Mouse (Mus musculus): ENCODE data around the gene Irs3.
"Not testable (repeated sequence)": the region's sequence is repeated elsewhere in the genome, so short reads cannot be mapped to it uniquely, and the experiment has no call there.

Irs3 gene

DNA sequence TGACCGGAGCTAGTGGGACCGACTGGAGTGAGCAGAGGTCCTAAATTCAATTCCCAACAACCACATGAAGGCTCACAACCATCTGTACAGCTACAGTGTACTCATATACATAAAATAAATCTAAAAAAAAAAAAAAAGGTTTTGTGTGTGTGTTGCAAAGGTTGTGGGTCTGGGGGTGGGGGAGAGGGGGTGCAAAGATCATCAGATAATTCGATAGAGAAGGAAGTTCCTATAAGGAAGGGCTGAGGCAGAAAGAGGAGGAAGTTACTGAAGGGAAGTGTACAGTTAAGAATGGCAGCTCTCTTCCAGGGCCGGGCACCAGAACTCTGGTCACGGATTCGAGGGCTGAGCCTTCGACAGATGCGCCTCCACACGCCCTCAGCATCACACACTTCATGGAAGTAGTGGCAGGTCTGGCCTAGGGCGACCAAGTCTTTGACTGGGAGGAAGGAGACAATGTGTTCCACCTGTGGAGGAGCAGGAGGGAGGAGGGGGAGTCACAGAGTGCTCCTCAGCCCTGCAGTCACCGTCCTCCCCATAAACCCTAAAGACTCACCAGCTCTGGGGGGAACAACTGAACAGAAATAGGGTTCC, 21.5 kb downstream of the Irs3 start:
- no peak for DNase-seq (ENCODE audit: low spot score in 2 of 2)

DNA sequence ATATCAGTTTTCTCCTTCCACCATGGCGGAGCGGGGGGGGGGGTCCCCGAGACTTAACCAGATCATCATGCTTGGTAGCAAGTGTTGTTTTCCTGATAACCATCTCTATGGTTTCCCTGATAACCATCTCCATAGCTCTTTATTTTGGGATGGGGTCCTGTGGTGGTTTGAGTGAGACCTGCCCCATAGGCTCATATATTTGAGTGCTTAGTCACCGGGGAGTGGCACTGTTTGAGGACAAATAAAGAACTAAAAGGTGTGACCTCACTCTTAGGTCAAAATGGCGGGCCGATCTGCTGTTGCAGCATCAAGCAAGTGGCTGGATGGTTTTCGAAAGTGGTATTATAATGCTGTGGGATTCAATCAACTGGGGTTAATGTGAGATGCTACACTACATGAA, 30.2 kb downstream of the Irs3 start:
- DNase-seq (ENCODE audit: low spot score in 2 of 2), result no peak

DNA sequence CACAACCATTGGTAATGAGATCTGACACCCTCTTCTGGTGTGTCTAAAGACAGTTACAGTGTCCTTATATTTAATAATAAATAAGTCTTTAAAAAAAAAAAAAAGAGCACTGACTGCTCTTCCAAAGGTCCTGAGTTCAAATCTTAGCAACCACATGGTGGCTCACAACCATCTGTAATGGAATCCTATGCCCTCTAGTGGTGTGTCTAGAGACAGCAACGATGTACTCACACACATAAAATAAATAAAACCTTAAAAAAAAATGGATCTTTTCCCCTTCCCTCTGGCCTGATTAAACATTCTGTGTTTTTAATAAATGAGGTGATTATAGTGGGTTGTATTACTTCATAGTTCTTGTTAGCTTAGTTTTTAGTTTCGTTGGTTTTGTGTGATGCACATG, 30.6 kb downstream of the Irs3 start:
- not testable (repeated sequence) for DNase-seq (ENCODE audit: low spot score in 2 of 2)

DNA sequence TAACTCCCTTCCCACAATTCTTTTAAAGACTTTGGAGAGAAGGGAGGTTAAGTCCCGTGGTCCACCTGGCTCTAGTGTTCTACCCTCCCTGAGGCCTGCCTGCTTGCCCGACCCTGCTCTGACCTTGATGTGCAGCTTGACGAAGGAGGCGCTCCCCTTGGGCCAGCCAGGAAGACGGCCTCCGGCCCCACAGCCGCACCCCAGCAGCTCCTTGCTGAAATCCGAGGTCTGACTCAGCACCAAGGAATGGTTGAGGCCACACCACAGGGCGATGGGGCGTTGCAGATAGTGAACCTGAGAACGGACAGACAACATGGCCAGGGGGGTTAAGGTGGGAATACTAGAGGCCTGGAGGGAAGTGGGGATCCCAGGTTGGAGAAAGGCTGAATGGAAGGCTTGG, 32.0 kb downstream of the Irs3 start, which contains the start of gene Pcolce:
Gene Pcolce (minus strand): TSS at position 235 of the 400 bp plus-strand sequence.
- DNase-seq (ENCODE audit: low spot score in 2 of 2), result peak in 1 of 2 experiments; percentile 45

DNA sequence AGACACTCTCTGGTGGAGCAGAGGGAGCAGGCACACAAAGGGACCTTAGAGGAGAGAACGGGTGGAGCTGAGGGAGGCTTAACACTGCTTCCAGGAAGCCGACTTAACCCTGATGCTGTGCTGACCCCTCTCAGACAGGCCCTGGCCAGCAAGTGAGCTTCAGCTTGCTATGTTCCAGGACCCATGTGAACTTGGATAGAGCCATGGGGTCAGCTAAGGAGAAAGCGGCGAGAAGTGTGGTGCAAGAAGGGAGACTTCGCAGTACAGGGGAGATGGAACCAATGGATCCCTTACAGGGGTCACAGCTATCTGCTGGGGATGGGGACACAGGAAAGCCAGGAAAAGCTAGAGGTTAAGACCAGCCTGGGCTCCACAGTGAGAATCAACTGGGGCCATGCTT, 32.4 kb downstream of the Irs3 start:
- DNase-seq (ENCODE audit: low spot score in 2 of 2), result peak in 1 of 2 experiments; percentile 43

DNA sequence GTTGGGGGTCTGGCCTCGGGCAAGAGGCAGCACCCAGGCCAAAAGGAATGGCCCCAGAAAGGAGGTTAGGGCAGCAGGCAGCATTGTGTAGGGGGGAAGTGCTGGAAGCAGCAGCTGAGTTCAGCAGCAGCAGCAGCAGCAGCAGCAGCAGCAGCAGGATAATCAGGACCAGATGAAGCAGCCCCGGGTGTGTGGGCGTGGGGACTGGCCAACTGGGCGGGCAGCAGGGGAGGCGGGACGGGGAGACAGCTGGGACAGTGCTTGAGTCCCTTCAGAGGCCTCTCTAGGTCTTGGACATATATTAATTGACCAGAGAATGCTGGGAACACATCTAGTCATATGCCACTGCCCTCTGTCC, 34.3 kb downstream of the Irs3 start:
- DNase-seq (ENCODE audit: low spot score in 2 of 2), result peak; percentile 71 to 81

DNA sequence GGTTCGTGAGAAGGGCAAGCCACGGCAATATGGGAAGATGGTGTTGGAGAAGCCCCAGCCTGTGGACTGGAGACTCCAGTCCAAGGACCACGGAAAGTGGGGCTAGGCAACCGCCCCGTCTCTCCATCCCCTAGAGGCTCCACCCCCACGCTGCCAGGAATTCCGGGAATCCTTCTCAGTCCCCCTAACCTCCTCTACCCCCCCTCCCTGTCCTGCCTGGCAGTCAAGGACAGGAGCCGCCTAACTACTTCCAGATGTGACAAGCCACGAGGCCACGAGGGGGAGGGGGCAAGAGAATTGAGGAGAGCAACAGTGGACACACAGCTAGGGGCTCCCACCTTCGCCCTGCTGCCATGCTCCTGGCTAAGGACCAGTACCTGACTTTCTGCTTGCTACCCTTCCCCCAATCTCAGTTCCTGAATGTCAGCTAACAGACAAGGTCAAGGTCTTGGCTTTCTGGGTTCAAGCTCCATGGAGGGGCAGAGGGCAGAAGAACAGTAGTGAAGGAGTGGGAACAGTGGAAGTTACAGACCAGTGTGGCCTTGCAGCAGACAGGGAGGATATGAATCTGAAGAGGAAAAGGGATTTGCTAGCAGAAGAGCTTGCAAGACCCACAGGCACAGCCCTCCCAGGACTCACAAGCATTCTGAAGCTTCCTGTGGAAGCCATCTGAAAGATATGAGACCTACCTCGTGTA, 34.8 kb downstream of the Irs3 start:
- peak; percentile 81 to 86 for DNase-seq (ENCODE audit: low spot score in 2 of 2)

DNA sequence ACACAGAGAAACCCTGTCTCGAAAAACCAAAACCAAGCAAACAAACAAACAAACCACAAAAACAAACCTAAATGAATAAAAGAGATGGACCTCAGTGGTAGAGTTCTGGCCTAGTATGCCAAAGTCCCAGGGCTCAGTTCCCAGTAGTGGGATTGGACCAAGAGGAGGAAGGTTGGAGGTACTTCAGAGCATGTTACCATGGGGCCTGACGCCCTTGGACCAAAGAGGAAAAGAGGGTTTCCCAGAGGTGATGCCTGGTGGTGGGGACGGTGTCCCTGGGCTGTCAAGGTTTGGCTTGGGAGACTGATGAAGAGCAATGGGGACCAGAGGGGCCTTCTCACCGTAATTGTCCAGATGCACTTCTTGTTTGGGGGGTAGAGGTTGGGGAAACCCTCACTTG, 35.5 kb downstream of the Irs3 start:
- DNase-seq (ENCODE audit: low spot score in 2 of 2), result no peak

DNA sequence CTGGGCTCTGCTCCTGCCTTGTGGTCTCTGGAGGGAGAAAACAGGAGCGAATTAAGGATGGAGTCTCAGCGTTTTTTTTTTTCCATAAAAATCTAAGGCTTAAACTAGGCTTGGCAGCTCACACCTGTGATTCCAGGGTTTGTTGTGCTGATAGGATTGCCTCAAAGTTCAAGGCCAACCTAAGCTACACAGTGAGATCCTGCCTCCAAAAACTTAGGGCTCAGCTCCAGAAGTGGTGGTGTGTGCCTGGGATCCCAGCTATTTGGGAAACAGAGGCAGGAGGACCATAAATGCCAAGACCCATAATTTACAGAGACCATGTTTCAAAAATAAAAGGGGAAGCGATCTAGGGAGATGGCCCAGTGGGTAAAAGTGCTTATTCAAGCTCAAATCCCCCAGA, 36.2 kb downstream of the Irs3 start:
- no peak for DNase-seq (ENCODE audit: low spot score in 2 of 2)

DNA sequence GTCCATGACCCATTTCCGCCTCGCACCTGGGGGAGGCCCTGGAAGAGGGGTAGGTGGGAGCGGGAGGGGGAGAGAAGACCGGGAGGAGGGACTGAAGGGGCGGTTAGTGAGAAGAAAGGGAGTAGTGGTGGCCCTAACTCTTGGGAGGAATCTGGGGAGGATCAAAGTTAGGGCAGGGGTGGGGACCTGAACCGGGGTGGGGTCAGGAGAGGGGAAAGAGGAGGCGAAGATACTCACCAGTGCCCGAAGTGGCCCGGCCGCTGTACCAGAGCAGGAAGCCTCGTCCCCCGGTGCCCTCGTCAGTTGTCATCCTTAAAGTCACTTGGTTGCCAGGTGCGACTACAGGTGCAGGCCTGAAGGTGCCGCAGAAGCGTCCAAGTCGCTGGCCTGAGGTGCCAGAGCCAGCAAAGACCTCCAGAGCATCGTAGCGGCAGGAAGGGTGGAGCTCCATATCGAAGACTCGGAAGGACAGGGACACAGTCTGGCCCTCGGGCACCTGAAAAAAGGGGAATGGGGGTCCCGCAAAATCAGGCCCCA, 36.8 kb downstream of the Irs3 start:
- DNase-seq (ENCODE audit: low spot score in 2 of 2), result no peak

DNA sequence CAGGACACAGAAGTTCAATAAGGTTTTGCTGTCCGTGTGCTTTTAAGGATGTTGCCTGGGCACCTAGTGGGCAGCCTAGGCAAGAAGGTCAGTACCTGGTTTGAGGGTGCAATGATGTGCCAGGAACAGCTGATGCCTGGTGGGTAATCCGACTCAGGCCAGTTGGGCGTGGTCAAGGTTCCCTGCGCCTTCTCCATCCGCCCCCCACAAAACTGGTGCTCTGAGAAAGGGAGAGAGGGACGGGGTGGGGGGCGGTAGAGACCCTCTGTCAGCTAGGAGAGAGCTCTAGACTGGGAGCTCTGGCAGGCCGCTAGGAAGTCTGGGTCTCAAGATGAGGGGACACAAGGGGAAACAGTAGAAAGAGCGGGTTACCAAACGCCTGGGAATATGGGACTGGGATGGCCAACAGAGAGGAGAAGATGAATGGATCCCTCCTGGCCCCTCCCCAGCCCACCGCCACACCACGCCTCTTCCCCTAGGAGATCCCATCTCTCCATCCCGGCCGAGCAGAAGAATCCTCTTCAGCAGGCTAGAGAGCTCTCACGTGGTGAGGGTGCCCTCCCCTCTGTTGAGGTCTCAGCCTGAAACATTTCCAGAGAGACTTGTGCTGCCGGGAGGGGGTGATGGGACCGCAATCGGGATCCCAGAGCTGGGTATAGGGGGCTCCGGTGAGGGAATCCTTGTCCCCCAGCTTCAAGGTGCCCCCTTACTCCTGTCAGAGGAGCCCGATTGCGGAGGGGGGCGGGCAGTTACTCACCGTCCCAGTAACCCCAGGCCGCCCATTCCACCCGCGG, 37.5 kb downstream of the Irs3 start:
- DNase-seq (ENCODE audit: low spot score in 2 of 2), result no peak

DNA sequence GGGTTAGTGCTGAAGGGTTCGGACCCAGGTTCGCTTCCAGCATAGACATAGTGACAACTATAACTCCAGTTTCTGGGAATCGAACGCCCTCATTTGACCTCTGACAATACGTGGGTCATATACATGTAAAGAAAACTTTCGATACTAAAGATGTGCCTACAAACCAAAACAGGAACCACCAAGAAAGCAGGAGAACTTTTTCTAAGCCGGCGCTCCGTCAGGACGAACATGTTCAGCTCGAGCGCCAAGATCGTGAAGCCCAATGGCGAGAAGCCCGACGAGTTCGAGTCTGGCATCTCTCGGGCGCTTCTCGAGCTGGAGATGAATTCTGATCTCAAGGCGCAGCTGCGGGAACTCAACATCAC, 44.2 kb downstream of the Irs3 start:
- DNase-seq (ENCODE audit: low spot score in 2 of 2), result peak in 1 of 2 experiments; percentile 23

DNA sequence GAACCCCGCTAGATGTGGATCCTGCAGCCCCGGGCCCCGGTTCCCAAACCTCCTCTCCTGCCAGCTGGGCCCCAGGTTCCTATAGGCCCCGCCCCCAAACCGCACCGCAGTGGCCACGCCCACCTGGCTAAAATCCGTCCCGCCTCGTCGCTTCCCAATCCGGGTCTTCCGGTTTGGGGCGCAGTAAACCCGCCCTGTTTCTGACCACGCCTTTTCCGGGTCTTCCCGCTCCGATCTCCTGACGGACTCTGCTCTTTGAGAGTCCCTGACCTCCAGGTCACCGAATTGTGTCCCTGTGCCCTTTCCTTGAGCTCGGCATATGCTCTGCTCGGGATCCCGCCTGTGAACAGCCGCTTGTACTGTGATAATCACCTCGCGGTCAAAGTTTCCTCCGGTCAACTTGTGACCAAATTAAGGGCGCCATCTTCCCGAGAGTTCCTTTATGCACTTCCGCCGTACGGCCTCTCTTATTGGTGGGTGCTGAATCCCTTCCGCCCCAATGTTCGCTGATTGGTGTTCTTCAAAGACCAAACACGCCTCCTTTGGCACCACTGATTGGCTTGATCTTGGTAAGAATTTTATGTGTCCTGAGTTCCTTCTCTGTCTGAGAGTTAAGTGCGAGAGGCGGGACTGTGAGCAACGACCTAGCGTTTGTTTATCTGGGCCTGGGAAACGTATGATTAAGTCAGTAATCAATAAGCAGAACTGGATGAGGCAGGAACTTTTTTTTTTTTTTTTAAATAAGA, 44.7 kb downstream of the Irs3 start, which contains the start of gene Mospd3:
Gene Mospd3 (minus strand): TSS at position 440 of the 746 bp plus-strand sequence.
- peak; percentile 97 to 98 for DNase-seq (ENCODE audit: low spot score in 2 of 2)

DNA sequence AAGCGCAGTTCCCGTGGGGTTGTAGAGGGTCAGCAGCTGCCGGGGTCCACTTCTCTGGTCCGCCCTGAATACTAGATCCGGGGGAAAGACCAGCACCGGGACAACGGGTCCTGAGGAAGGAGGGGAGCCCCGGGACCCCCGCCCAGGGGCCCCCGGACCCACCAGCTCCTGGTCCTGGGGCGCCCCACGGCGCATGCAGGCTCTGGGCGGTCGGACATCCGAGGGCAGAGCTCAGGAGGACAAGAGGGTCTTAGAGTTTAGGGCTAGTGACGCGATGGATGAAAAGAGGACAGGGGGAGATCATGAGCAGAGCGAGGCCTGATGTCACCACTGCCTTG, 45.3 kb downstream of the Irs3 start:
- no peak for DNase-seq (ENCODE audit: low spot score in 2 of 2)

DNA sequence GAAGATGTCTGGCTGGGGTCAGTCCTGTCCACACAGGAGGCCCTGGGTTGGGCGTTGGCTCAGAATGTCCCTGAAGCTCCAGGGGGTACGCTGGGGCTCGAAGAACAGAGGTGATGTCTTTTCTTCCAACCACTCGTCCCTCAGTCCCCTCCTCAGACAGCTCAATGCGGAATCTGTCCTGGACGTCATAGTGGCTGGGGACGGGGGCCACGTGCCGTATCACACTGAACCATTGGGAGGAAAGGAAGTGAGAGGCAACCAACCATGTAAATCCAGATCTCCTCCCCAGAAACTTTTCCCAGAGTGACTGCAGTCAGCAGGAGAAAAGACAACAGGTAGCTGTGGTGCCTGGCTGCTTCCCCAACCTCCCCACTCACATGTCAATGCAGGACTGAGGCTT, 45.9 kb downstream of the Irs3 start:
- no peak for DNase-seq (ENCODE audit: low spot score in 2 of 2)

DNA sequence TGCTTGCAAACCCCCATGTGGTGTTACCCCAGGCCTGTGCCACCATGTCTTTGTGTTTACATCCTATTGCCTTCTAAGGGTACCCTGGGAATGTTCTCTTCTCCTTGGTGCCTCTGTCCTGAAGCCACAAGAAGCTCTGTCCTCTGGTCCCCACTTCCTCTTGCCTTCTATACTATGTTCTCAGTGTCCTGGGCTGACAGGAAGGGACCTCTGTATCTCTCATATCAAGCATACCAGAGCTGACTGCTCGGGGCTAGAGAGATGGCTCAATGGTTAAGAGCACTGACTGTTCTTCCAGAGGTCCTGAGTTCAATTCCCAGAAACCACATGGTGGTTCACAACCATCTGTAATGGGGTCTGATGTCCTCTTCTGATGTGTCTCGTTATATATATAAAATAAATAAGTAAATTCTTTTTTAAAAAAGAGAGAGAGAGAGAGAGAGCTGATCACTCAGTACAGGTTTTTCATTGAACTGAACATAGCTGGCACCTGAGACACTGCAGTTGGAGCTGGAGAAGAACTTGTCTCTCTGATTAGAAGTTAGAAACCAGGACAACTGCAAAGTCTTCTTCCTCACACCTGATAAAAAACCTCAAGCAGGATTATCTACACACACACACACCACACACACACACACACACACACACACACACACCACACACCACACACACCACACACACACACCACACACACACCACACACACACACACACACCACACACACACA, 47.3 kb downstream of the Irs3 start:
- DNase-seq (ENCODE audit: low spot score in 2 of 2), result no peak

DNA sequence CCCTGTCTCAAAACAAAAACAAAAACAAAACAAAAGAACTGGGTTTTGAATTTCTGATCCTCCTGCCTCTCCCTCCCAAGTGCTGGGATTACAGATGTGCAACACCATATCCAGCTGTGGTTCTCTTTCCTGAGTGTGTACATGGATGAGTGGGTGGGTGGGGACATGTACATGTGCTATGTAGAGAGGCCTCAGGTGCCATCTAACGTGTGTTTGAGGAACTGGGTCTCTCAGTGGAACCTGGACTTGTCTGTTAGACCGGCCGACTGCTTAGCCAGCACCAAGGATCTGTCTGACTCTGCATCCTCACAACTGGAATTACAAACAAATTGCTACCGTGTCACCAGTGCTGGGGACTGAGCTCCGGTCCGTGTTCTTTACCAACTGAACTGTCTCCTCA, 47.9 kb downstream of the Irs3 start:
- no peak for DNase-seq (ENCODE audit: low spot score in 2 of 2)

DNA sequence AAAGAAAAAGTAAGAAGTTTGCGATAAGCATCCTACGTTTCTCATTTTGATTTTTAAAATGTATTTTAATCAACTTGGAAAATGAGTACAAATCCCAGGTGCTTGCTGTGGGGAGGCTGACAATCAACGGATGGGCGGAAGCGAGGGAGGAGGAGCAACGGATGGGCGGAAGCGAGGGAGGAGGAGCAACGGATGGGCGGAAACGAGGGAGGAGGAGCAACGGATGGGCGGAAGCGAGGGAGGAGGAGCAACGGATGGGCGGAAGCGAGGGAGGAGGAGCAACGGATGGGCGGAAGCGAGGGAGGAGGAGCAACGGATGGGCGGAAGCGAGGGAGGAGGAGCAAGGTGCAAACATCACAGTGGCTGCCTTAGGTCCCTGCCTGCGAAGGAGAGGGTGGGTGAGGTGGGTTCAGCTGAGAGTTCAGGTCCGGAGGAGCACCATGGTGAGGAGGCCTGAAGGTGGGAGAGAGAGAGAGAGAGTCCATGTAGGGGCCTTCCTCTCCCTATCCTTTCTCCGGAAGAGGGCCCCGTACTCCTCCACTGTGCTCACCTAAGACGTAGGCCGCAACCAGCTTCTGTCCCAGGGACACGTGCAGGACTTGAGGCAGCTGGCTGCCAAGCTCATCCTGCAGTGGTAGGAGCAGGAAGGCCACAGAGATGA, 48.8 kb downstream of the Irs3 start:
- no peak for DNase-seq (ENCODE audit: low spot score in 2 of 2)

DNA sequence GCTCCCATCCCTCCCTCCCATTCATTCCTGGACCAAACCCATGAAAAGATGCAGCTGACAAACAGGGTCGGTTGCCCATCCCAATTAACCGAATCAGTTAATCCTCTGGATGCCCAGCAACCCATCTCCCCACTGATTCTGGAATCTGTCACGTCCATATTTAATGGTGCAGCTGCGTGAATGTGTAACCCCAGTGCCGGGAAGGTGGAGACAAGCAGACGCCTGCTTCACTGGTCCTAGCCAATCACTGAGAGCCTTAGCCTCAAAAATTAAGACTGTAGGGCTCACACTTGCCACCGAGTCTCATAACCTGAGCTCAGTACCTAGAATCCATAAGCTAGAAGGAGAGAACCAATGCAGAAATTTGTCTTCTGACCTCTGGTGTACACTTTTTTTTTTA, 49.6 kb downstream of the Irs3 start:
- no peak for DNase-seq (ENCODE audit: low spot score in 2 of 2)

Data from heart, adult 9 months (tissue).